31 mouse cellular contexts compared by ENCODE assay signal in the genomic region with DNA sequence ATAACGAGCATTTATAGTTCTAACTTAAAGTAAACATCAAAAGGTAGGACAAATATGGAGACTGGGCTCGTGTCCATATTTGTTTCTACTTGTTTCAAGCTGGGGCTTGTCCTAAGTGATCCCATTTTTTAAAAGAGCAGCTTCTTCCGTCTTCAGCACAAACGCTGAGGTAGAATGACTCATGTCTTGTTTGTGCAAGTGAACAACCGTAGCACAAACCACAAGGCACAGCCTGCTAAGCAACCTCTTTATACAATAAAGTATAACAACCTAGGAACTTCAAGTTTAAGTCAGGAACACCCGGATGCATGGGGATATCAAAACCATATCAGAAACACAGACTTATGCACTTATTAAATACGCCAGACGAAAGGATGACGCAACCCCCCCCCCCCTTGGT. TPM values are rescaled to one million over a fixed set of nuclear protein-coding genes. Genes with fewer than 3 reads are reported as not detected.
DNase-seq lines count a peak whose midpoint lies in the region; ATAC-seq and TF ChIP-seq lines count a peak whose summit lies in the region.
"Had no signal": no experiment of that assay in that cellular context is flagged by ENCODE, and none has a peak within 500 bp of the region (broad histone marks: within the 10 kb centered on the region; RNA-seq: fewer than 3 reads in every experiment).

No protein-coding gene starts in this region.

- TF ChIP-seq POLR2A in small intestine, adult 2 months (IDR thresholded peaks at IDR 0.05; ENCODE audit: low read depth, low read length), result no peak

- no peaks in the 10 kb centered on the region for H3K4me1 ChIP-seq in intestine, postnatal 0 days (replicated peaks; ENCODE audit: control insufficient read depth, insufficient read depth, low read length)
- H3K4me1 ChIP-seq in intestine, embryonic 15.5 days (replicated peaks), result no peaks in the 10 kb centered on the region
- no peaks in the 10 kb centered on the region; the same call in 1 of the 2 replicates for H3K4me1 ChIP-seq in small intestine, adult 2 months (ENCODE audit: control insufficient read depth, insufficient read depth, insufficient read length, low read length)
- no peaks in the 10 kb centered on the region for H3K4me1 ChIP-seq in hindbrain, embryonic 11.5 days (replicated peaks; ENCODE audit: control insufficient read depth, insufficient read depth, low read length)
- H3K4me1 ChIP-seq: embryonic facial prominence, embryonic 15.5 days; heart, embryonic 13.5 days; hindbrain, embryonic 13.5 days; limb, embryonic 12.5 days; midbrain, embryonic 12.5 days; neural tube, embryonic 12.5 days had no signal

- no peak overlapping the region for H3K4me3 ChIP-seq in intestine, postnatal 0 days (ENCODE audit: low read depth, low read length)
- H3K4me3 ChIP-seq in intestine, embryonic 15.5 days (replicated peaks), result no peak overlapping the region
- no peak overlapping the region for H3K4me3 ChIP-seq in small intestine, adult 2 months (ENCODE audit: low read depth, low read length)
- H3K4me3 ChIP-seq in hindbrain, embryonic 11.5 days (ENCODE audit: low read depth, low read length), result no peak overlapping the region
- H3K4me3 ChIP-seq: embryonic facial prominence, embryonic 15.5 days; heart, embryonic 13.5 days; hindbrain, embryonic 13.5 days; layer of hippocampus, adult 2 months; limb, embryonic 12.5 days; midbrain, embryonic 12.5 days; neural tube, embryonic 12.5 days had no signal

- peak; percentile 54 for ATAC-seq in intestine, postnatal 0 days
- ATAC-seq in intestine, embryonic 15.5 days, result no peak
- ATAC-seq in granulocyte monocyte progenitor cell, adult 5-6 weeks (replicated peaks; ENCODE audit: poor library complexity, severe bottlenecking), result peak; percentile 70
- ATAC-seq in hindbrain, embryonic 11.5 days (ENCODE audit: low FRiP score), result no peak
- ATAC-seq: forebrain, embryonic 16.5 days; liver, postnatal 0 days had no signal

- H3K27me3 ChIP-seq in intestine, postnatal 0 days (replicated peaks; ENCODE audit: control insufficient read depth, insufficient read depth, low read length), result no peaks in the 10 kb centered on the region
- no peaks in the 10 kb centered on the region for H3K27me3 ChIP-seq in intestine, embryonic 15.5 days (replicated peaks)
- no peaks in the 10 kb centered on the region for H3K27me3 ChIP-seq in small intestine, adult 2 months (ENCODE audit: control insufficient read depth, insufficient read depth, low read length)
- no peaks in the 10 kb centered on the region for H3K27me3 ChIP-seq in hindbrain, embryonic 11.5 days (ENCODE audit: control insufficient read depth, insufficient read depth, low read length)
- H3K27me3 ChIP-seq: embryonic facial prominence, embryonic 15.5 days; heart, embryonic 13.5 days; hindbrain, embryonic 13.5 days; limb, embryonic 12.5 days; midbrain, embryonic 12.5 days; neural tube, embryonic 12.5 days had no signal

- H3K4me2 ChIP-seq in intestine, postnatal 0 days (replicated peaks; ENCODE audit: low read depth), result peak overlapping the region; percentile 21
- no peak overlapping the region for H3K4me2 ChIP-seq in intestine, embryonic 15.5 days (replicated peaks)
- no peak overlapping the region for H3K4me2 ChIP-seq in hindbrain, embryonic 11.5 days (replicated peaks; ENCODE audit: low read depth, low read length)
- H3K4me2 ChIP-seq: embryonic facial prominence, embryonic 15.5 days; heart, embryonic 13.5 days; hindbrain, embryonic 13.5 days; limb, embryonic 12.5 days; liver, embryonic 11.5 days; midbrain, embryonic 12.5 days; neural tube, embryonic 12.5 days had no signal

- H3K36me3 ChIP-seq in intestine, postnatal 0 days (ENCODE audit: control insufficient read depth, insufficient read depth), result no peaks in the 10 kb centered on the region
- H3K36me3 ChIP-seq in intestine, embryonic 15.5 days, result no peaks in the 10 kb centered on the region
- H3K36me3 ChIP-seq in small intestine, adult 2 months (ENCODE audit: control insufficient read depth, insufficient read depth, low read length), result no peaks in the 10 kb centered on the region
- no peaks in the 10 kb centered on the region for H3K36me3 ChIP-seq in hindbrain, embryonic 11.5 days (ENCODE audit: control insufficient read depth, insufficient read depth, low read length)
- H3K36me3 ChIP-seq: embryonic facial prominence, embryonic 15.5 days; heart, embryonic 13.5 days; hindbrain, embryonic 13.5 days; limb, embryonic 12.5 days; midbrain, embryonic 12.5 days; neural tube, embryonic 12.5 days had no signal

- whole genome bisulfite sequencing in intestine, postnatal 0 days, result 51% methylated on average over 9 of the region's 9 CpGs
- WGBS in intestine, embryonic 15.5 days, result 67% methylated on average over 9 of the region's 9 CpGs
- WGBS in small intestine, adult 2 months, result 16% methylated on average over 9 of the region's 9 CpGs
- 91% methylated on average over 9 of the region's 9 CpGs for WGBS in hindbrain, embryonic 11.5 days

- DNase-seq in 3T3-L1 (ENCODE audit: low read depth, low spot score), result peak; percentile 61
- DNase-seq in right cerebral cortex, postnatal 36 days (ENCODE audit: low spot score in 2 of 2), result no peak
- DNase-seq in left cerebral cortex, adult 9 months (ENCODE audit: low spot score in 2 of 2), result no peak
- DNase-seq in hindbrain, embryonic 11.5 days (ENCODE audit: low spot score), result no peak
- DNase-seq: adrenal gland, postnatal 10 days; B cell, adult 2 months; cerebellum, adult 2 months; cerebellum, postnatal 25 days; embryo, embryonic 11 days; gastrocnemius, postnatal 14 days; heart, adult 18-20 months; kidney, adult 9 months; kidney, postnatal 14 days; liver, postnatal 0 days; right cerebral cortex, postnatal 14 days; thymus, adult 18-20 months; thymus, postnatal 4 days had no signal

- no peak overlapping the region for H3K9ac ChIP-seq in intestine, postnatal 0 days (ENCODE audit: low read depth, low read length)
- no peak overlapping the region for H3K9ac ChIP-seq in intestine, embryonic 15.5 days
- H3K9ac ChIP-seq in hindbrain, embryonic 11.5 days (ENCODE audit: low read depth, low read length), result no peak overlapping the region
- H3K9ac ChIP-seq: embryonic facial prominence, embryonic 15.5 days; heart, embryonic 13.5 days; hindbrain, embryonic 13.5 days; limb, embryonic 12.5 days; liver, postnatal 0 days; midbrain, embryonic 12.5 days; neural tube, embryonic 12.5 days had no signal

- no peak for TF ChIP-seq CTCF in intestine, postnatal 0 days (IDR thresholded peaks at IDR 0.05; ENCODE audit: low read depth)
- TF ChIP-seq CTCF in small intestine, adult 2 months (IDR thresholded peaks at IDR 0.05; ENCODE audit: extremely low read depth, insufficient read length, insufficient replicate concordance, low read depth, low read length), result no peak

- no peak overlapping the region for H3K27ac ChIP-seq in intestine, postnatal 0 days (ENCODE audit: low read depth, low read length)
- no peak overlapping the region for H3K27ac ChIP-seq in intestine, embryonic 15.5 days
- H3K27ac ChIP-seq in small intestine, adult 2 months (ENCODE audit: insufficient read depth, low read depth, low read length), result peak overlapping the region; percentile 0; the same call in 1 of the 2 replicates
- H3K27ac ChIP-seq in hindbrain, embryonic 11.5 days (ENCODE audit: low read depth, low read length), result no peak overlapping the region
- H3K27ac ChIP-seq: embryonic facial prominence, embryonic 15.5 days; heart, embryonic 13.5 days; hindbrain, embryonic 13.5 days; layer of hippocampus, adult 2 months; limb, embryonic 12.5 days; macrophage; midbrain, embryonic 12.5 days; neural tube, embryonic 12.5 days had no signal

- no peaks in the 10 kb centered on the region; the same call in 1 of the 2 replicates for H3K9me3 ChIP-seq in intestine, postnatal 0 days (ENCODE audit: control insufficient read depth)
- no peaks in the 10 kb centered on the region for H3K9me3 ChIP-seq in intestine, embryonic 15.5 days
- H3K9me3 ChIP-seq in hindbrain, embryonic 11.5 days (ENCODE audit: control insufficient read depth, low read length), result no peaks in the 10 kb centered on the region
- H3K9me3 ChIP-seq: embryonic facial prominence, embryonic 15.5 days; heart, embryonic 13.5 days; hindbrain, embryonic 13.5 days; limb, embryonic 12.5 days; midbrain, embryonic 12.5 days; neural tube, embryonic 12.5 days had no signal

RNA-seq across cellular contexts. Expression of gene Efcab5, which starts 28.4 kb away (rescaled TPM):
- polyA plus RNA-seq in intestine, postnatal 0 days (2015; fragmentation: Nextera tagmentation; extraction: Ambion mirVana), result 0.46 and 0.55 TPM in 2 replicates
- polyA plus RNA-seq in intestine, embryonic 15.5 days (2015; fragmentation: Nextera tagmentation; extraction: Ambion mirVana), result 0.24 and 0.47 TPM in 2 replicates
- 0.77 TPM in 1 of 2 replicates, not detected in the other for total RNA-seq in granulocyte monocyte progenitor cell, adult 5-6 weeks (2014; fragmentation: Nextera tagmentation)
- total RNA-seq in granulocyte monocyte progenitor cell, adult 5-6 weeks (2017), result 0.47 and 0.57 TPM in 2 replicates
- 0.27 and 1.1 TPM in 2 replicates for polyA plus RNA-seq in small intestine, adult 2 months (2012; rRNA removed)
- 0.05 and 0.20 TPM in 2 replicates for polyA plus RNA-seq in hindbrain, embryonic 11.5 days (2014; fragmentation: Nextera tagmentation; extraction: Ambion mirVana)

RNA-seq across cellular contexts. Expression of gene Ssh2, which starts 55.7 kb away (rescaled TPM):
- 2.7 and 3.3 TPM in 2 replicates for polyA plus RNA-seq in intestine, postnatal 0 days (2015; fragmentation: Nextera tagmentation; extraction: Ambion mirVana)
- 5.7 and 5.8 TPM in 2 replicates for polyA plus RNA-seq in intestine, embryonic 15.5 days (2015; fragmentation: Nextera tagmentation; extraction: Ambion mirVana)
- total RNA-seq in granulocyte monocyte progenitor cell, adult 5-6 weeks (2014; fragmentation: Nextera tagmentation), result 26.6 and 28.7 TPM in 2 replicates
- 14.4 and 14.7 TPM in 2 replicates for total RNA-seq in granulocyte monocyte progenitor cell, adult 5-6 weeks (2017)
- 3.1 and 5.3 TPM in 2 replicates for polyA plus RNA-seq in small intestine, adult 2 months (2012; rRNA removed)
- polyA plus RNA-seq in hindbrain, embryonic 11.5 days (2014; fragmentation: Nextera tagmentation; extraction: Ambion mirVana), result 13.8 and 17.4 TPM in 2 replicates

Comparison
In these comparisons a context has a peak if more than half of its experiments do, and no peak if none do; other contexts are left out.
1. ATAC-seq: peak in intestine, postnatal 0 days (single experiment) and granulocyte monocyte progenitor cell, adult 5-6 weeks (single experiment); none in intestine, embryonic 15.5 days (single experiment) and hindbrain, embryonic 11.5 days (single experiment).